Mouse (Mus musculus): ENCODE measurements around the gene Olfr311. TPM values are rescaled to one million over a fixed set of nuclear protein-coding genes. Genes with fewer than 3 reads are reported as not detected.

The Olfr311 gene
- polyA plus RNA-seq, 1 experiment from 2014 or later = not detected

Other genes with a start within 250 kb of the Olfr311 start
- gene Olfr324, start 244.1 kb upstream of the Olfr311 start, polyA plus RNA-seq (2016; fragmentation: Nextera tagmentation; extraction: Ambion mirVana) = not detected in 2 replicates
- gene 2210407C18Rik, start 223.2 kb upstream of the Olfr311 start, polyA plus RNA-seq (2016; fragmentation: Nextera tagmentation; extraction: Ambion mirVana) = not detected in 2 replicates
- not detected in 2 replicates for gene Olfr323, start 208.8 kb upstream of the Olfr311 start, polyA plus RNA-seq (2016; fragmentation: Nextera tagmentation; extraction: Ambion mirVana)
- 0.54 and 0.62 TPM in 2 replicates for gene Trim58, start 198.8 kb upstream of the Olfr311 start, polyA plus RNA-seq (2016; fragmentation: Nextera tagmentation; extraction: Ambion mirVana)
- 0.05 TPM in 1 of 2 replicates, not detected in the other for gene Olfr322, start 180.5 kb upstream of the Olfr311 start, polyA plus RNA-seq (2016; fragmentation: Nextera tagmentation; extraction: Ambion mirVana)
- not detected in 2 replicates for gene Olfr320, start 158.2 kb upstream of the Olfr311 start, polyA plus RNA-seq (2016; fragmentation: Nextera tagmentation; extraction: Ambion mirVana)
- gene Olfr319, start 140.1 kb upstream of the Olfr311 start, polyA plus RNA-seq (2016; fragmentation: Nextera tagmentation; extraction: Ambion mirVana) = not detected in 2 replicates
- gene Olfr318, start 115.2 kb upstream of the Olfr311 start, polyA plus RNA-seq (2016; fragmentation: Nextera tagmentation; extraction: Ambion mirVana) = not detected in 2 replicates
- not detected in 2 replicates for gene Olfr317, start 100.0 kb upstream of the Olfr311 start, polyA plus RNA-seq (2016; fragmentation: Nextera tagmentation; extraction: Ambion mirVana)
- gene Olfr316, start 86.5 kb upstream of the Olfr311 start, polyA plus RNA-seq (2016; fragmentation: Nextera tagmentation; extraction: Ambion mirVana) = not detected in 2 replicates
- not detected in 2 replicates for gene Olfr315, start 66.1 kb upstream of the Olfr311 start, polyA plus RNA-seq (2016; fragmentation: Nextera tagmentation; extraction: Ambion mirVana)
- gene Olfr314, start 56.3 kb upstream of the Olfr311 start, polyA plus RNA-seq (2016; fragmentation: Nextera tagmentation; extraction: Ambion mirVana) = not detected in 2 replicates
- 1.4 and 1.6 TPM in 2 replicates for gene Fam183b, start 37.3 kb upstream of the Olfr311 start, polyA plus RNA-seq (2016; fragmentation: Nextera tagmentation; extraction: Ambion mirVana)
- not detected in 2 replicates for gene Olfr313, start 24.3 kb upstream of the Olfr311 start, polyA plus RNA-seq (2016; fragmentation: Nextera tagmentation; extraction: Ambion mirVana)
- not detected in 2 replicates for gene Olfr312, start 10.0 kb upstream of the Olfr311 start, polyA plus RNA-seq (2016; fragmentation: Nextera tagmentation; extraction: Ambion mirVana)
- 8.7 and 9.1 TPM in 2 replicates for gene Gm12258, start 7.9 kb downstream of the Olfr311 start, polyA plus RNA-seq (2016; fragmentation: Nextera tagmentation; extraction: Ambion mirVana)
- 10.6 and 10.8 TPM in 2 replicates for gene 2810021J22Rik, start 28.0 kb downstream of the Olfr311 start, polyA plus RNA-seq (2016; fragmentation: Nextera tagmentation; extraction: Ambion mirVana)
- 5.7 and 6.3 TPM in 2 replicates for gene Zfp39, start 65.0 kb downstream of the Olfr311 start, polyA plus RNA-seq (2016; fragmentation: Nextera tagmentation; extraction: Ambion mirVana)
- not detected in 2 replicates for gene Btnl10, start 78.7 kb downstream of the Olfr311 start, polyA plus RNA-seq (2016; fragmentation: Nextera tagmentation; extraction: Ambion mirVana)
- gene Rnf187, start 99.7 kb downstream of the Olfr311 start, polyA plus RNA-seq (2016; fragmentation: Nextera tagmentation; extraction: Ambion mirVana) = 255 and 258 TPM in 2 replicates
- 23.0 and 25.0 TPM in 2 replicates for gene Hist3h2ba, start 109.7 kb downstream of the Olfr311 start, polyA plus RNA-seq (2016; fragmentation: Nextera tagmentation; extraction: Ambion mirVana)
- gene Hist3h2a, start 115.4 kb downstream of the Olfr311 start, polyA plus RNA-seq (2016; fragmentation: Nextera tagmentation; extraction: Ambion mirVana) = 17.8 and 19.0 TPM in 2 replicates
- 0.19 and 0.40 TPM in 2 replicates for gene Trim17, start 115.4 kb downstream of the Olfr311 start, polyA plus RNA-seq (2016; fragmentation: Nextera tagmentation; extraction: Ambion mirVana)
- gene Trim11, start 138.8 kb downstream of the Olfr311 start, polyA plus RNA-seq (2016; fragmentation: Nextera tagmentation; extraction: Ambion mirVana) = 19.0 and 19.1 TPM in 2 replicates